Mouse (Mus musculus): ENCODE measurements around the gene Gm45062.
A peak's percentile ranks its signal among the peaks of the same experiment; 100 is the strongest.

Gm45062 gene

GRCm38 (mm10) chr6:8370624-8371023, 111.4 kb downstream of the Gm45062 start:
- no peak for DNase-seq

DNA sequence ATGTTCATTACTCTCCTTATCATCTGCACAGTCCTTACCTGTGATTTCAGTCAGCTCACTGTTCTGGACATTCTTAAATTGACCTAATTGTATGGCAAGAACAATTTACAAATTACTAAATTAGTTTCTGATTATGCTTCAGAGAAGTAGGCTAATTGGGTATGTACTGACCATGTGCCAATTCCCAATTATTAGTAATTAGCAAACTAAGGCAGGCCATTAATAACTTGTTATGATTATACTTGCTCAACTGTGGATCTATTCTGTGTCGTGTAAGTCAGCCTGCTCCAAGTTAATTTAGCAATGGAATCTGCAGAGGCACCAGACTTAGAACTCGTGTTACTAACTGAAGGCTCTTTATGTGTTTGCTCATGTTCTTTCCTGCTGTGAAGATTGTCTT, 113.8 kb downstream of the Gm45062 start:
- no peak for DNase-seq

DNA sequence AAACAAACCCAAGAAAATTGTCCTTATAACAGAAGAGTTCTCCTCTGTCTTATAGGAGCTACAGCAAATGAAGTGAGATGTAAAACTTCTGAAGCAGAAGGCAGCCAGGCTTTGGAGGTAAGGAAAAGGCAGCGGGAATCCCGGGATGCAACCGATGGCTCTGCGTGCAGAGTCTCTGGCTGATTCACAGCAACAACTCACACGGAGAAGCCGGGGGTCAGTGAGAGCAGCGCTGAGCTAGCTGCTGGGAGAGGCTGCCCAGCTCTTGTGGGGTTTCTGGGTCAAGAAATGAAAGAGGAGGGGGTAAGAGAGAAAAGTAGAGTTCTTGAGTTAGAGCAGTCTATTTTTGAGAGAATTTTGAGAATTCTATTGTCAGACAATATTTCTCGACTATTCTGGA, 114.6 kb downstream of the Gm45062 start:
- DNase-seq = no peak

DNA sequence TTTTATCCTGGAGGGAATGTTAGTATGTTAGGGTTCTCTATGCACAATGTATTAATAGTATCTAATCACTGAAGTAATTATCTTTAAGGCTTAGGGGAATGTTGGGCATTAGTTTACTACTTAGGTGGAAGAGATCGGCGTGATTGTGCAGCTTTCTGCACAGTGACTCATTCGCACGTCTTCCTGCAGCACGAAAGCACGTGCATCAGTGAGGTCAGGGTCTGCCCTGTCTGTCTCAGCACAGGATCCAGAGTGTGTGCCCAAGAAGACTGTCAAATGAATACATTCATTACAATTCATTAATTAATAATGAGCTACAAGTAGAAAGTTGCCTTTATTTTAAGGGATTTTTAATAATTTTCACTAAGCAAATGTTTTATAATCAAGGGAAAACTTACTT, 115.0 kb downstream of the Gm45062 start:
- DNase-seq = no peak

DNA sequence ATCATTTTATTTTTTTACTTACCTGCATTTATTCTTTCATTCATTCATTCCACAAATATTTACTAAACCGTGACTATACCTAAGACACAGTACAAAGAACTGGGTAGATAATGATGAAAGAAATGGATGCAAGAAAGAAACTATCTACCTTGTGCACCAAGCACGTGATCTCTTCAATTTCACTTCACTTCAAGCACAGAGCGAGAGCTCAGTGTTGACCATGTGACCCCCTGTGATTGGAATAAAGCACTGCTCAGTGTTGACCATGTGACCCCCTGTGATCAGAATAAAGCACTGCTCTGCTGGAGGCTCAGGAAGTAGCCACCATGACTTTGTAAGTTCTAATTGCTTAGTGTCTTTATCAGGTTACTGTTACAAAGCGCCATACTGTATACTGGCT, 115.5 kb downstream of the Gm45062 start:
- no peak for DNase-seq

DNA sequence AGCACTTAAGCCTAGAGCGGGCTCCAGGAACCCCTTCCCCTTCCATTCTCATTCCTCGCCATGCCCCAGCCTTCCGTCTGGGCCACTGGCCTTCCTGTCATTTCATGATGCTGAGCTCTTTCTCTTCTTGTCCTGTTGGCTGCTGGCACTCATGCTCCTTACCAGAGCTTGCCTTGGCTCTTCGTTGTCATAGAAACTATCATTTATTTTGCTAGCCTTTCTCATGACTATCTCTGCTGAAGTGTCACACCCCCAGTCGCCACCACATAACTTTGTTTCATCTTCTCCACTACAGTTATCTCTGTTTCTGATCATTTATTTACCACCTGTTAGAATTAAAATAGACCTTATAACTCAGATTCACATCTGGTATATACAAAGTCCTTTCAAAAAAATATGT, 117.1 kb downstream of the Gm45062 start:
- DNase-seq = no peak

DNA sequence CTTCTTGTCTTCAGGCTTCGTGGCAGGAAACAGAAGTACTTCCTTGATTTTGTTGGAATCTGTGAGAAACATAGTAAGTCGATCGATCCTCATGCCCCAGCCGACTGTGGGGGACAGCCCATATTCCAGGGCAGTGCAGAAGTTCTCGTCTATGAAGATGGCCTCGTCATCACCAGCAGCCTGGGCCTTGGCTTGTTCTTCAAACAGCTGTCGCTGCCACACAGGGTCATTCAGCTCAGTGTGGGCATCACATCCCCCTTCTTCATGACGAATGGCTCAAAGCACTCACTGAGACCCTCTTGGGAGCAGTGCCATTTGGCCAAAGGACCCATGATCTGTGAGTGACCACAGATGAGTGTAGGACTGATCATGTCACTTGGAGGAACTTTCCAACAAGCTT, 118.4 kb downstream of the Gm45062 start:
- peak; percentile 10 for DNase-seq

GRCm38 (mm10) chr6:8389307-8389706, 130.1 kb downstream of the Gm45062 start:
- DNase-seq = no peak

DNA sequence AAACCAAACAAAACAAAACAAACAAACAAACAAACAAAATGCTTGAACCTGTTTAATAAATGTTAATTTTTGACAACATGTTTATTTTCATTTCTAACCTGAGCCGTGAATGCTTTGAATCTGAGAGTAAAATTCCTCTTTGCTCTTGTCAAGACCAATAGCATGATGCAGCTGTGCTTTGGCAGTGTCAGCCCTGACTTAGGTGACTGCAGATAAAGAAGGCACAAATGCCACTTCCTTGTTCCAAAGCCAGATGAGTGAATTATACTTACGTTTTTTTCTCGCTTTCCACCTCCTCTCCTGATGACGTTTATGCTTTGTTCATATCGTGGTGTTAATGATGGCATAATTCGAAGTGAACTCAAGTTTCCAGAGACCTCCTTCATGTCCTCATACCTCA, 131.0 kb downstream of the Gm45062 start:
- no peak for DNase-seq

- no peak for DNase-seq
Measured at GRCm38 (mm10) chr6:8390935-8391334, 131.7 kb downstream of the Gm45062 start.

DNA sequence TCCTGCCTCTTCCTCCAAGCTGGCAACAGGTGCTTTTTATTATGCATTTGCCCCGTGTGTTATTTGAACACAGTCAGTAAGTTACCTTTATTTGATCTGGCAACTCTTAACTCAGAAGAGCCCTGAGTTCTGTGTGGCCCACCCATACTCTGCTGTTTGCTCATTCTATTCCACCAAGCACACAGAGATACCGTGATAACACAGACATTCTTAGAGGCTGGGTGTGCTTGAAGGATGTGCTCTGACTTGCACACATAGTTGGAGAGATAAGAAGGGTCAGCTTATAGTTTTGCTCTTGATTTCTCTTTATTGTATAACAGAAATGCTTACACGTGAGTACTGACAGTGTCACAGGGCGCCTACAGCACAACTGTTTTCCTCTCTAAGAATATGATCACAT, 133.8 kb downstream of the Gm45062 start:
- no peak for DNase-seq

- DNase-seq = no peak
Measured at GRCm38 (mm10) chr6:8394044-8394443, 134.8 kb downstream of the Gm45062 start.

- no peak for DNase-seq
Measured at GRCm38 (mm10) chr6:8395061-8395460, 135.8 kb downstream of the Gm45062 start.

- DNase-seq = no peak
Measured at GRCm38 (mm10) chr6:8397252-8397651, 138.0 kb downstream of the Gm45062 start.

- DNase-seq = no peak
Measured at GRCm38 (mm10) chr6:8399710-8400109, 140.5 kb downstream of the Gm45062 start.

- no peak for DNase-seq
Measured at GRCm38 (mm10) chr6:8403127-8403526, 143.9 kb downstream of the Gm45062 start.

DNA sequence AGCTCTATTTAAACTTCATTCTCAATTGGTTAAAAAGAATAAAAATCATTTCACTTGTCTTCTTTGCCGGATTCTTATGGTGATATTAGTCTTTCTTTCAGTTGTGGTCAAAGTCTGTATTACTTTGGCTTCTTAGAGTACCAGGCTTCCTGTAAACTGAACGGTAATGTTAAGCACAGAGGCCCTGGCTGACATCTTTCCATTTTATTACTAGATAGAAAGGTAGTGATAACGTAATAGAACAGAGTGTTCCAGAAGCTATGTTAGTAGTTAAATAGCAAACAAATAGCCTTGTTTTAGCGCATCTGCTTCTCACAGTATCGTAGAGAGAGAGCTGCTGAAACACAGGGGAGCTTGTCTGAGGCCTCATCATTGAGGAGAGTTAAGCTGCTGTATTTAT, 146.6 kb downstream of the Gm45062 start:
- no peak for DNase-seq

DNA sequence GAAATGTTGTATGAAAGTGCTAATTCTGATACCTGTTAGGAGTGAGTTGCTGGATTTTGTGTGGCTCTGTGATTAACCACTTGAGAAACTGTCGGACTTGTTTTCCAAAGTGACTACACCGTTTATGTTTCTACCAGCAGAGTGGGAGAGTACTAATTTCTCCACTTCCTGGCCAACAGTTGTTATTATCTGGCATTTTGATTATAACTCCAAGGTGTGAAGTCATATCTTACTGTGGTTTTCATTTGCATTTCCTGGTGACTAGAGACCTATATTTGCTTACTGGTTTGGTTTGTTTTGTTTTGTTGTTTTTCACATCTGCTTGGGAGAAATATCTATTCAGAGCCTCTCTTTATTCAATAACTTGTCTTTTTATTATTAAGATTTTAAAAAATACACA, 149.1 kb downstream of the Gm45062 start:
- DNase-seq = no peak

DNA sequence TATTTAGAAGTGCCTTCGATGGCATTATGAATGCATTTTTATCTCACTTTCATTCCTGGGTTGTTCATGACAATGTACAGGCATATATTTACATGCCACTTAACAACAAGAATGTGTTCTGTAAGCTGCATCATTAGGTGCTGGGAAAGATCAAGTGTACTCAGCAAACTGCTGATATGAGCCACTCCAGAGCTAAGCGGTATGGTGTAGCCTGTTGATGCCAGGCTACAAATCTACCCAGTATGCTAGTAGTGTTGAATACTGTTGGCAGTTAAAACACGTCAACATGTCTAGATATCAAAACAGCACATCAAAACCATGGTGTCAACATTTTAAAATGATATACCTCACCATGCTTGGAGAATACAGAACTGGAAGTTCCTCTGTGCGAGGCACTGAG, 150.6 kb downstream of the Gm45062 start:
- no peak for DNase-seq

DNA sequence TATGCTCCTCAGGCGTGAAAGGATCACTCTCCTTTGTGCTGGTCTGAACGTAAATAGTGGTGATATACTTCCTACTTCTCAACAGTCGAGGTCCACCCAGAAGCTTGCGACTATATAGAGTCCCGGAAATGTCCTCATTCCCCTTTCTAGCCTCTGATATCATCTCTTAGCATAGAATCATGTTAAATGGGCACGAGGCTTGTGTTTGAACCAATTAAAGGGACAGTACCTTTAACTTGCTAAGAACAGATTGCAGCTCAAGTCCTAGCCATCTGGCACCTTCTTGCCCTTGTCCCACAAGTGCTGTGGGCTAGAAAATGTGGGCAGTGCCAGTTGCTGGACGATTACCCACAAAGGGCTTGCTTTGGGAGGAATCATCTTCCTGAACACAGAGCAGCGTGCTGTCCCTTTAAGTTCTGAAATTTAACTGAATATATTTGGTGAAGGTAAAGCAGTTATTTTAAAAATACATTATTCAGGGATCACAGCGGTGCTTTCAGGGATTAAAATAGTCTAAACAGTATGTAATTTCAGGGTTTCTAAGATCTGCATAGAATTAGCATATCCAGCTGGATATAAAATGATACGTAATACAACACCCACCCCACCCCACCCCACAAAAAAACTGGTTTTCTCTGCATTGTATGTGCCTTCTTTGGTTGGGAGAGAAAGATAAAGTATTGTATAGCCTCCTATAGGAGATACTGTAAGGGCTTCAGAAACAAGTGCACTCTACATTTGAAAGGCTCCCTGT, 153.8 kb downstream of the Gm45062 start:
- no peak for DNase-seq

- DNase-seq = peak; percentile 52
Measured at GRCm38 (mm10) chr6:8414020-8414419, 154.8 kb downstream of the Gm45062 start.

DNA sequence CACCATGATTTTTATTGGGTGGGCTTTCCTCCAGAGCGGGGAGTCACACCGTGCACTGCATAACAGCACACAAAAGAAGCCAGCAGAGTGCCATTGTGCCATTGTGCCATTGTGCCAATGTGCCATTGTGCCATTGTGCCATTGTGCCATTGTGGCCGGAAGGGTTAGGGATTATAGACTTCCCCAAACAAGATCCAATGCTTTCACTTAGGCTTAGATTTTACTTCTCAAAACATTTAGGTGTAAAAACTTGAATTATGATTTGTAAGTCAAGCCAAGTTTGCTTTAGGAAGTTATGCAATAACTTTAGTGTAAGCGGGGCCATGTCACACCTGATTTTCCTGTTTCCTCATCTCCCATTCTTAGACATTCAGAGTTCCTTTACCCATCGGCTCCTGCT, 156.6 kb downstream of the Gm45062 start:
- no peak for DNase-seq

DNA sequence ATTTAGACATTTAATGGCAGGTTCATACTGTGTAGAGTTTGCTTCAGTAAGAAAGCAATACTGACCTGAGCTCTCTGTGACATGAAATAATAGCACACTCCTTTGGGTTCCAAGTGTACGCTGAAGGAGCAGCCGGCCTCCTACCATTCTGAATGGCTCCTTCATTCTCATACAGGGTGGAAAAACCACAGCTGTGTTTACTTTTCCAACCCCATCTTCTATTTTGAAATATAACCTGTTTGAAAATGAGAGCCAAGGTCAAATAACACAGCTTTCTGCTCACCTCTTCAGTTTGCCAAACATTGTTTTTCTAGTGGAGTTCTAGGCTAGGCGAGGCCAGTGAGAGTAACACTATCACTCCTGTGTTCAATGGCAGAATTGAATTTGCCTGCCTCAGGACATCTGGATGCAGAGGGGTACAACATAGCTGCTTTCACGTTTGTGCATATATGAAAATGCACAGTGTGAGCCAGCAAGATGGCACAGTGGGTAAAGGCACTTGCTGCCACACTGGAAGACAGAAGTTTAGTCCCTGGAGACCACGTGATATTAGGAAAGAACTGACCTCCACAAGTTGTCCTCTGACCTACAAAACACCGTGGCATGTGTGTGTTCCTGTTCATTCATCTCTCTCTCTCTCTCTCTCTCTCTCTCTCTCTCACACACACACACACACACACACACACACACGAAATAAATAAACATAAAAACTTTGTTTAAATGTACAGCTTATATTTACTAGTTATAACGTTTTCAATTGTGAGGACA, 157.7 kb downstream of the Gm45062 start:
- DNase-seq = no peak

DNA sequence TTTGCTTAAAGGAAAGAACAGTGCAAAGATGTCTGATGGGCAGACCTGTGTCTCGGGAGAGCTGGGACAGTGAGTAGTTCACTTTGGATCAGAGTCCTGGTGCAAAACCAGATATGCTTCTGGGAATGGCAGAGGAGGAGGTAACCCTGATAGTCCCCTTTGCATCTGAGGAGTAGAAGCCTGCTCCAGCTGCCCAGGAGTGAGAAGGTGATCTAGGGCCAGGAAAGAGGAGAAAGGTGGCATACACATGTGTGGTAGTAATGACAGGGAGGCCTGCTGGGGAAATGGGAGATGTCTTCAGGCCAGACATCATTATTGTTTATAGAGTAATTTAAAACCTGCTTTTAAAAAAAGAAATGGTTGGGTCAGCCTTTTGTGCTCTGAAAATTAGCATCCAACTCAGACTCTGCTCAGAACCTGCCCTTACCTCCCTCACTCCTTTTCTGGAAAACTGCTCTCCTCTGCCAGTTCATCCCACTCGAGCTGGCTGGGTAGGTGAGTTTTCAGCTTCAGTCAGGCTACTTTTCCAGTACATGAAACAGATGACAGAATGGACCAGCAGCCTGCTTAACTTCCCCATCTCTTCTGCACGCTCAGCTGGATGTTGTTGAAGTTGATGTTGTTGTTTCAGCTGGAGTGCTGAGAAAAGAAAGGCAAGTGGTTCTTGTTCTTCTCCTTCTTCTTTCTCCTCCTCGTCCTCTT, 160.4 kb downstream of the Gm45062 start:
- DNase-seq = no peak

Measured in thymus, postnatal 4 days (tissue).